Mouse (Mus musculus): ENCODE measurements at regions not wholly inside any gene's neighbourhood (a gene's known extent, or its start where the extent isn't known, plus 50 kb on each side); places are given as distances from the start of the nearest gene placed in this dataset.

GRCm38 (mm10) chr10:118041068-118041467 is 100.5 kb upstream of the Mdm1 start:
- TF ChIP-seq CTCF (IDR thresholded peaks at IDR 0.05; ENCODE audit: control insufficient read depth, insufficient read depth, insufficient read length) (no peak), USF1 (IDR thresholded peaks at IDR 0.05; ENCODE audit: low read depth) (no peak), CEBPB (IDR thresholded peaks at IDR 0.05; ENCODE audit: low read depth) (no peak), MYOG (IDR thresholded peaks at IDR 0.05; ENCODE audit: control insufficient read depth, extremely low read depth, insufficient read length) (no peak), MAX (IDR thresholded peaks at IDR 0.05) (no peak), MYOD1 (IDR thresholded peaks at IDR 0.05; ENCODE audit: control insufficient read depth, insufficient read length, low read depth) (no peak)

All from C2C12 (cell line).